Mouse (Mus musculus) mesoderm, embryonic 11.5 days (tissue): ENCODE measurements around the gene Bmpr1a.
"Not testable (repeated sequence)": the region's sequence is repeated elsewhere in the genome, so short reads cannot be mapped to it uniquely, and the experiment has no call there.

Source experiments
- DNase-seq: peaks from one replicate; pipeline ENCODE4 v3.0.0-alpha.2; 2012; ENCODE audit warnings: low read depth, low spot score

Gene Bmpr1a

GRCm38 (mm10) chr14:34449807-34450206, 53.3 kb downstream of the Bmpr1a start:
- DNase-seq: peak; percentile 53

- no peak for DNase-seq
These were observed 54.7 kb downstream of the Bmpr1a start for GRCm38 (mm10) chr14:34448398-34448797.

GRCm38 (mm10) chr14:34447659-34448058, 55.5 kb downstream of the Bmpr1a start:
- DNase-seq: no peak

GRCm38 (mm10) chr14:34446624-34447023, 56.5 kb downstream of the Bmpr1a start:
- no peak for DNase-seq

GRCm38 (mm10) chr14:34445348-34445747, 57.8 kb downstream of the Bmpr1a start:
- no peak for DNase-seq

GRCm38 (mm10) chr14:34444924-34445323, 58.2 kb downstream of the Bmpr1a start:
- no peak for DNase-seq

GRCm38 (mm10) chr14:34444368-34444767, 58.8 kb downstream of the Bmpr1a start:
- DNase-seq: no peak

GRCm38 (mm10) chr14:34442531-34442930, 60.6 kb downstream of the Bmpr1a start:
- peak; percentile 34 for DNase-seq

GRCm38 (mm10) chr14:34440526-34441066, 62.5 kb downstream of the Bmpr1a start:
- DNase-seq: no peak

- DNase-seq: no peak
These were observed 74.1 kb downstream of the Bmpr1a start for GRCm38 (mm10) chr14:34429069-34429468.

- DNase-seq: no peak
These were observed 74.9 kb downstream of the Bmpr1a start for GRCm38 (mm10) chr14:34428274-34428673.

- no peak for DNase-seq
These were observed 82.1 kb downstream of the Bmpr1a start for GRCm38 (mm10) chr14:34421078-34421477.

- no peak for DNase-seq
These were observed 85.6 kb downstream of the Bmpr1a start for GRCm38 (mm10) chr14:34417501-34417900.

GRCm38 (mm10) chr14:34416946-34417345, 86.2 kb downstream of the Bmpr1a start:
- not testable (repeated sequence) for DNase-seq

- no peak for DNase-seq
These were observed 90.8 kb downstream of the Bmpr1a start for GRCm38 (mm10) chr14:34412164-34412896.

- no peak for DNase-seq
These were observed 92.4 kb downstream of the Bmpr1a start for GRCm38 (mm10) chr14:34410716-34411115.

GRCm38 (mm10) chr14:34403424-34403823, 99.7 kb downstream of the Bmpr1a start:
- DNase-seq: no peak

- no peak for DNase-seq
These were observed 100.3 kb downstream of the Bmpr1a start for GRCm38 (mm10) chr14:34402871-34403270.

GRCm38 (mm10) chr14:34401135-34401534, 102.0 kb downstream of the Bmpr1a start:
- peak; percentile 84 for DNase-seq

GRCm38 (mm10) chr14:34400021-34400420, 103.1 kb downstream of the Bmpr1a start:
- DNase-seq: no peak

GRCm38 (mm10) chr14:34399301-34399700, 103.8 kb downstream of the Bmpr1a start:
- no peak for DNase-seq

- no peak for DNase-seq
These were observed 104.2 kb downstream of the Bmpr1a start for GRCm38 (mm10) chr14:34398901-34399300.

- DNase-seq: no peak
These were observed 105.3 kb downstream of the Bmpr1a start for GRCm38 (mm10) chr14:34397871-34398270.
